Mouse (Mus musculus): Measurements from ENCODE around the gene Ccdc47. TPM values are rescaled to one million over a fixed set of nuclear protein-coding genes. Genes with fewer than 3 reads are reported as not detected.

The Ccdc47 gene
- total RNA-seq, 2 experiments from 2014 or later, result 72.5 to 82.4 TPM

Other genes with a start within 250 kb of the Ccdc47 start
- gene Ace, start 248.4 kb downstream of the Ccdc47 start, total RNA-seq (2021), result 10 to 100 TPM; 21.9 to 38.1 TPM
- gene Ace3, start 221.7 kb downstream of the Ccdc47 start, total RNA-seq (2021), result not detected
- under 1 TPM in 1 of 2 experiments, not detected in 1; 0.16 TPM for gene Kcnh6, start 208.2 kb downstream of the Ccdc47 start, total RNA-seq (2021)
- 10 to 100 TPM; 40.2 to 42.5 TPM for gene Dcaf7, start 179.5 kb downstream of the Ccdc47 start, total RNA-seq (2021)
- 10 to 100 TPM; 63.3 to 67.3 TPM for gene Taco1, start 150.3 kb downstream of the Ccdc47 start, total RNA-seq (2021)
- gene Map3k3, start 131.7 kb downstream of the Ccdc47 start, total RNA-seq (2021), result 10 to 100 TPM; 38.7 to 44.4 TPM
- not detected for gene Gm10840, start 55.5 kb downstream of the Ccdc47 start, total RNA-seq (2021)
- 1 to 10 TPM; 4.2 to 4.8 TPM for gene Limd2, start 55.5 kb downstream of the Ccdc47 start, total RNA-seq (2021)
- gene Strada, start 14.2 kb downstream of the Ccdc47 start, total RNA-seq (2021), result 1 to 10 TPM; 7.2 to 8.2 TPM
- 10 to 100 TPM; 26.5 to 28.7 TPM for gene Ddx42, start 582 bp upstream of the Ccdc47 start, total RNA-seq (2021)
- gene Ftsj3, start 39.7 kb upstream of the Ccdc47 start, total RNA-seq (2021), result 10 to 100 TPM; 21.1 to 23.0 TPM
- gene Psmc5, start 39.8 kb upstream of the Ccdc47 start, total RNA-seq (2021), result 100 to 1,000 TPM; 102 to 105 TPM
- gene Smarcd2, start 56.6 kb upstream of the Ccdc47 start, total RNA-seq (2021), result 10 to 100 TPM; 19.1 to 19.9 TPM
- gene Tcam1, start 60.3 kb upstream of the Ccdc47 start, total RNA-seq (2021), result not detected
- not detected for gene Gh, start 85.5 kb upstream of the Ccdc47 start, total RNA-seq (2021)
- gene Cd79b, start 98.4 kb upstream of the Ccdc47 start, total RNA-seq (2021), result 1 to 10 TPM; 1.9 to 3.0 TPM
- gene Scn4a, start 136.9 kb upstream of the Ccdc47 start, total RNA-seq (2021), result 10 to 100 TPM; 14.7 to 19.0 TPM
- gene Prr29, start 149.1 kb upstream of the Ccdc47 start, total RNA-seq (2021), result under 1 TPM; 0.81 to 0.92 TPM
- gene Icam2, start 171.7 kb upstream of the Ccdc47 start, total RNA-seq (2021), result 10 to 100 TPM; 30.3 to 34.9 TPM

All from heart, postnatal 36 days (tissue).